Mouse (Mus musculus) liver, postnatal 0 days (tissue): ENCODE measurements around the gene Arhgap15. TPM values are rescaled to one million over a fixed set of nuclear protein-coding genes. Genes with fewer than 3 reads are reported as not detected.

ENCODE experiments used
- ATAC-seq: fragments of 200-750 bp; cut with Nextera tagmentation; 2 replicates; pipeline ENCODE4 v1.8.0; 2017; ENCODE audit warnings: mild to moderate bottlenecking, moderate library complexity
- DNase-seq: peaks from one replicate; pipeline ENCODE4 v3.0.0-alpha.2; 2016
- H3K27ac ChIP-seq: fragments of 300-500 bp; sonication (generic); 2 replicates; pipeline ENCODE4 v1.5.1; 2014; ENCODE audit warnings: antibody characterized with exemption, moderate library complexity, mild to moderate bottlenecking, low read depth
- H3K27me3 ChIP-seq: fragments of 300-500 bp; sonication (generic); 2 replicates; pipeline ENCODE4 v1.6.1; 2014; ENCODE audit warnings: low read length, control low read depth, mixed read lengths; ENCODE audit not compliant: insufficient read depth
- H3K36me3 ChIP-seq: fragments of 300-500 bp; sonication (generic); replicated peaks from 2 replicates; pipeline ENCODE4 v1.6.1; 2014; ENCODE audit warnings: mild to moderate bottlenecking, control low read depth, low read length, moderate library complexity, mixed read lengths; ENCODE audit not compliant: insufficient read depth
- H3K4me1 ChIP-seq: fragments of 300-500 bp; sonication (generic); 2 replicates; pipeline ENCODE4 v1.6.1; 2014; ENCODE audit warnings: antibody characterized with exemption, mild to moderate bottlenecking, control low read depth; ENCODE audit not compliant: insufficient read depth
- H3K4me2 ChIP-seq: fragments of 300-500 bp; sonication (generic); 2 replicates; pipeline ENCODE4 v1.6.1; 2014; ENCODE audit warnings: low read depth, mild to moderate bottlenecking, low read length, moderate library complexity, mixed read lengths
- H3K4me3 ChIP-seq: fragments of 300-500 bp; sonication (generic); 2 replicates; pipeline ENCODE4 v1.5.1; 2014; ENCODE audit warnings: low read depth, low read length
- H3K9ac ChIP-seq: fragments of 300-500 bp; sonication (generic); replicated peaks from 2 replicates; pipeline ENCODE4 v1.6.1; 2014; ENCODE audit warnings: mild to moderate bottlenecking, moderate library complexity
- H3K9me3 ChIP-seq: fragments of 300-500 bp; sonication (generic); 2 replicates; pipeline ENCODE4 v1.6.1; 2016; ENCODE audit warnings: mild to moderate bottlenecking, control low read depth, low read length, mixed read lengths
- CTCF ChIP-seq: sonication (generic); IDR thresholded peaks from 2 replicates; pipeline ENCODE4 v1.5.1; 2016; ENCODE audit warnings: antibody characterized with exemption, low read depth
- EP300 ChIP-seq: IDR thresholded peaks from 2 replicates; pipeline ENCODE4 v1.6.1; 2016; ENCODE audit warnings: antibody characterized with exemption, low read depth, mild to moderate bottlenecking
- WGBS: fragments of 180-500 bp; shearing (Covaris S2); extraction: QIAGEN DNeasy Blood & Tissue Kit; methylation state at CpG from one replicate; pipeline ENCODE4 v1.1.7; 2014; ENCODE audit not compliant: insufficient replicate concordance; 5-methylcytosine and 5-hydroxymethylcytosine counted together
- polyA plus RNA-seq: library from polyadenylated mRNA; unstranded; fragments of >200 nt; fragmentation: Nextera tagmentation; extraction: Ambion mirVana; gene quantifications from 2 replicates; pipeline ENCODE4 v1.2.1, GENCODE M21; 2015

Gene Arhgap15
- polyA plus RNA-seq, 1 experiment from 2014 or later = 6.3 TPM

GRCm38 (mm10) chr2:44131271-44131670 is 382.6 kb downstream of the Arhgap15 start:
- DNase-seq (no peak), ATAC-seq (no peak)
- Histone ChIP-seq H3K27me3 (no peaks in the 10 kb centered on the region), H3K4me1 (no peaks in the 10 kb centered on the region), H3K9me3 (no peaks in the 10 kb centered on the region), H3K4me2 (no peak overlapping the region), H3K27ac (no peak overlapping the region), H3K36me3 (no peaks in the 10 kb centered on the region), H3K9ac (no peak overlapping the region), H3K4me3 (no peak overlapping the region)
- WGBS = 67% methylated on average over 3 of the region's 3 CpGs
- TF ChIP-seq EP300 (no peak), CTCF (no peak)

- no peak overlapping the region for H3K9ac ChIP-seq
- DNase-seq (no peak), ATAC-seq (no peak)
- H3K9me3 ChIP-seq = no peaks in the 10 kb centered on the region
- no peak overlapping the region for H3K4me2 ChIP-seq
- WGBS = 69% methylated on average over 3 of the region's 3 CpGs
- no peak for TF ChIP-seq CTCF
- no peak for TF ChIP-seq EP300
- H3K36me3 ChIP-seq = no peaks in the 10 kb centered on the region
- H3K4me1 ChIP-seq = no peaks in the 10 kb centered on the region
- no peak overlapping the region for H3K27ac ChIP-seq
- H3K4me3 ChIP-seq = no peak overlapping the region
- H3K27me3 ChIP-seq = no peaks in the 10 kb centered on the region
These were observed 386.2 kb downstream of the Arhgap15 start for GRCm38 (mm10) chr2:44134796-44135195.

GRCm38 (mm10) chr2:44140455-44140854 is 391.8 kb downstream of the Arhgap15 start:
- ATAC-seq (no peak), DNase-seq (no peak)
- H3K4me3 ChIP-seq = no peak overlapping the region
- H3K27me3 ChIP-seq = no peaks in the 10 kb centered on the region
- H3K27ac ChIP-seq = no peak overlapping the region
- TF ChIP-seq CTCF (no peak), EP300 (no peak)
- H3K9ac ChIP-seq = no peak overlapping the region
- H3K9me3 ChIP-seq = no peaks in the 10 kb centered on the region
- WGBS = 73% methylated on average over 4 of the region's 4 CpGs
- no peaks in the 10 kb centered on the region for H3K4me1 ChIP-seq
- H3K4me2 ChIP-seq = no peak overlapping the region
- no peaks in the 10 kb centered on the region for H3K36me3 ChIP-seq

- no peak for ATAC-seq
- no peak for TF ChIP-seq CTCF
- TF ChIP-seq EP300 = no peak
- H3K4me2 ChIP-seq = no peak overlapping the region
- H3K4me1 ChIP-seq = no peaks in the 10 kb centered on the region
- H3K36me3 ChIP-seq = no peaks in the 10 kb centered on the region
- no peak overlapping the region for H3K9ac ChIP-seq
- no peak overlapping the region for H3K4me3 ChIP-seq
- WGBS = 79% methylated on average over 9 of the region's 9 CpGs
- no peak overlapping the region for H3K27ac ChIP-seq
- no peak for DNase-seq
- H3K9me3 ChIP-seq = no peaks in the 10 kb centered on the region
- H3K27me3 ChIP-seq = no peaks in the 10 kb centered on the region
These were observed 393.5 kb downstream of the Arhgap15 start for GRCm38 (mm10) chr2:44142152-44142551.

GRCm38 (mm10) chr2:44142611-44143010 is 394.0 kb downstream of the Arhgap15 start:
- no peak for TF ChIP-seq EP300
- no peak for TF ChIP-seq CTCF
- WGBS = 86% methylated on average over 5 of the region's 5 CpGs
- ATAC-seq = no peak

GRCm38 (mm10) chr2:44146124-44146981 is 397.7 kb downstream of the Arhgap15 start:
- Histone ChIP-seq H3K27ac (no peak overlapping the region), H3K27me3 (no peaks in the 10 kb centered on the region), H3K4me3 (no peak overlapping the region), H3K36me3 (no peaks in the 10 kb centered on the region), H3K4me1 (no peaks in the 10 kb centered on the region), H3K9me3 (no peaks in the 10 kb centered on the region), H3K9ac (no peak overlapping the region), H3K4me2 (no peak overlapping the region)
- TF ChIP-seq EP300 (peak; percentile 9; the same call in 1 of the 2 replicates), CTCF (no peak)
- DNase-seq (no peak), ATAC-seq (no peak)
- WGBS = 73% methylated on average over 7 of the region's 7 CpGs

More at GRCm38 (mm10) chr2:44142611-44143010, 394.0 kb downstream of the Arhgap15 start:
- Histone ChIP-seq H3K27ac (no peak overlapping the region), H3K4me1 (no peaks in the 10 kb centered on the region), H3K36me3 (no peaks in the 10 kb centered on the region), H3K27me3 (no peaks in the 10 kb centered on the region), H3K4me3 (no peak overlapping the region), H3K9me3 (no peaks in the 10 kb centered on the region), H3K9ac (no peak overlapping the region), H3K4me2 (no peak overlapping the region)
- no peak for DNase-seq
